Mouse (Mus musculus) testis, adult 2 months (tissue): ENCODE results near the gene Ncam1.

ENCODE experiments used
- CTCF ChIP-seq: fragments of 200-500 bp; IDR thresholded peaks from 2 replicates; pipeline ENCODE4 v1.5.1; 2012; ENCODE audit warnings: low read depth, mild to moderate bottlenecking, inconsistent platforms, low read length, moderate library complexity; ENCODE audit not compliant: control insufficient read depth, insufficient read depth, insufficient replicate concordance
- POLR2A ChIP-seq: fragments of 200-500 bp; IDR thresholded peaks from 2 replicates; pipeline ENCODE4 v1.6.1; 2012; ENCODE audit warnings: low read depth, mild to moderate bottlenecking, inconsistent platforms, low read length, moderate library complexity; ENCODE audit not compliant: control insufficient read depth

- TF ChIP-seq CTCF (no peak), POLR2A (no peak)
These were observed 268.0 kb downstream of the Ncam1 start for GRCm38 (mm10) chr9:49530739-49531138.
